Mouse (Mus musculus) kidney, adult 2 months (tissue): ENCODE data around the gene Aggf1. TPM values are rescaled to one million over a fixed set of nuclear protein-coding genes. Genes with fewer than 3 reads are reported as not detected.

Experiments used
- DNase-seq: peaks from one replicate; pipeline ENCODE4 v3.0.0; 2021
- H3K27ac ChIP-seq: fragments of 200-500 bp; 2 replicates; pipeline ENCODE4 v1.5.1; 2012; ENCODE audit warnings: low read depth, low read length, control low read depth, inconsistent platforms; ENCODE audit not compliant: insufficient read depth
- H3K27me3 ChIP-seq: fragments of 200-500 bp; replicated peaks from 2 replicates; pipeline ENCODE4 v1.6.1; 2012; ENCODE audit warnings: mild to moderate bottlenecking, moderate library complexity, low read length, inconsistent platforms; ENCODE audit not compliant: control insufficient read depth, insufficient read depth
- H3K36me3 ChIP-seq: fragments of 200-500 bp; 2 replicates; pipeline ENCODE4 v1.6.1; 2012; ENCODE audit warnings: mild to moderate bottlenecking, moderate library complexity, low read length, inconsistent platforms; ENCODE audit not compliant: control insufficient read depth, insufficient read depth
- H3K4me1 ChIP-seq: fragments of 200-500 bp; 2 replicates; pipeline ENCODE4 v1.6.1; 2011; ENCODE audit warnings: low read length; ENCODE audit not compliant: control insufficient read depth, insufficient read depth
- H3K4me3 ChIP-seq: fragments of 200-500 bp; 2 replicates; pipeline ENCODE4 v1.5.1; 2011; ENCODE audit warnings: mild to moderate bottlenecking, low read depth, low read length, control low read depth; ENCODE audit not compliant: insufficient read depth
- CTCF ChIP-seq: fragments of 200-500 bp; conservative IDR thresholded peaks from 2 replicates; pipeline ENCODE4 v1.5.1; 2011; ENCODE audit warnings: low read depth, mild to moderate bottlenecking, control low read depth, low read length, moderate library complexity, mixed read lengths; ENCODE audit not compliant: insufficient read depth, insufficient read length
- POLR2A ChIP-seq: fragments of 200-500 bp; IDR thresholded peaks from one replicate; pipeline ENCODE4 v1.6.1; 2011; ENCODE audit warnings: low read depth, low read length, control low read depth
- WGBS: fragments of 180-500 bp; shearing (Covaris S2); methylation state at CpG from one replicate; pipeline ENCODE4 v1.1.7; 2018; 5-methylcytosine and 5-hydroxymethylcytosine counted together
- polyA plus RNA-seq: library from polyadenylated mRNA; depleted of rRNA; stranded (reverse); fragments of >200 nt; gene quantifications from 2 replicates; pipeline ENCODE4 v1.2.3, GENCODE M21; 2012

The Aggf1 gene
- polyA plus RNA-seq, 1 experiment = 15.4 TPM

DNA sequence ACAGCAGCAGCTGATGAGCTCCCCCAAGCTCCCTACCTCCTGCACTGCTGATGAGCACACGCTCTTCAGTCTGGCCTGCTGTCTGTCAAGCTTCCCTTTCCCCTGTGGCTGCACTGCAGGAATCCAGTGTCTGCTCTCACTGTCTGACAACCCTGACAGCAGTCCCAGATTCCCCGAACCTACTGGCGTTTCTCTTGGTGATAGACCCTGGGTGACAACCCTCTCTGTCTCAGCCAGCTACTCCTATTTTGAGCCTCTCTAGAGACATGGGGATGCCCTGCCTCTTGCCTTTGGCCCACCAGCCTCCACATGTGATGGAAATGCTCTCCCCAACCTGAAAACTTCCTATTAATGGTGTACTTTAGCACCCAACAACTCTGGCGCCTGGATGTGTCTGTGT lies 11.7 kb downstream of the Aggf1 start:
- H3K4me1 ChIP-seq = no peaks in the 10 kb centered on the region
- H3K4me3 ChIP-seq = no peak overlapping the region
- 86% methylated on average over 4 of the region's 4 CpGs for WGBS
- no peak for DNase-seq
- H3K36me3 ChIP-seq = peaks cover 4% of the 10 kb centered on the region
- TF ChIP-seq POLR2A (no peak), CTCF (no peak)
- H3K27me3 ChIP-seq = no peaks in the 10 kb centered on the region
- no peak overlapping the region for H3K27ac ChIP-seq

DNA sequence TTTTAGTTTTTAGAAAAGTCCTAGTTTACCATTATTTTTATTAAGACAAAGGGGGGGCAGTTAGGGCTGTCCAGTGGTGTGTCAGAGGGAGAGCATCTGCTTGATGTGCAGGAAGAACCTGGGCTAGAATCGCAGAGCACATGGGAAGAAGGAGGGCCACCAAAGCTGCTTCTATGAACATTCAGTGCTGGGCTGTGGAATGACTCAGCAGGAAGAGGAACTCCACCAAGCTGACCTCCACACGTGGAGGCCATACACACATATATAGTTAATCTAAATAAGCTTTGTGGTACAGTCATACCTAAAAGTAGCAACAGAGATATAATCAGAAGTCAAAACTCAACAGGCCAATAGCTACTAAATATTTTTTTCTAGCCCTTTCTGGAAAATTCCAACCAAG lies 16.9 kb downstream of the Aggf1 start:
- Histone ChIP-seq H3K4me1 (no peaks in the 10 kb centered on the region), H3K27ac (no peak overlapping the region), H3K27me3 (no peaks in the 10 kb centered on the region), H3K36me3 (peaks cover 5% of the 10 kb centered on the region), H3K4me3 (no peak overlapping the region)
- no peak for DNase-seq
- 74% methylated on average over 2 of the region's 2 CpGs for WGBS
- TF ChIP-seq POLR2A (no peak), CTCF (no peak)

DNA sequence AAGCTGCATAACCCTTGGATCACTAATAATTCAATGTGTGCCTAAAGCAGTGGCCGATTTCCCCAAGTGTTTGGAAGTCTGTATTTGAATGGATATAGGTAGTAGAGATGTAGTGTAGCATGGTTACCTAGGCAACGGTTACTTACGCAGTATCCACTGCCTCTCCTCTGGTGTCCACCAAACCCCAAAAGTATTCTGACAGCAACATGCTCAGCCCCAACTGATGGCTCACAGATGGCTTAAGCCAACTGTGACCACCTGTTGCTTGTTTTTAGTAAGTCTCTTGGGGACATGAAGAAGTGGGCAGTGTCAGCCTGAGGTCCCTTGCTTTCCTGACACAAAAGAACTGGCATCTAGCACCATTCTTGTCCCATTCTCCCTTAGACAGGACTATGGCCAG lies 26.7 kb downstream of the Aggf1 start:
- no peaks in the 10 kb centered on the region for H3K4me1 ChIP-seq
- 93% methylated on average over 3 of the region's 3 CpGs for WGBS
- no peak overlapping the region for H3K4me3 ChIP-seq
- H3K27ac ChIP-seq = no peak overlapping the region
- H3K36me3 ChIP-seq = peaks cover 3% of the 10 kb centered on the region
- TF ChIP-seq POLR2A (no peak), CTCF (no peak)
- DNase-seq = no peak
- H3K27me3 ChIP-seq = no peaks in the 10 kb centered on the region

DNA sequence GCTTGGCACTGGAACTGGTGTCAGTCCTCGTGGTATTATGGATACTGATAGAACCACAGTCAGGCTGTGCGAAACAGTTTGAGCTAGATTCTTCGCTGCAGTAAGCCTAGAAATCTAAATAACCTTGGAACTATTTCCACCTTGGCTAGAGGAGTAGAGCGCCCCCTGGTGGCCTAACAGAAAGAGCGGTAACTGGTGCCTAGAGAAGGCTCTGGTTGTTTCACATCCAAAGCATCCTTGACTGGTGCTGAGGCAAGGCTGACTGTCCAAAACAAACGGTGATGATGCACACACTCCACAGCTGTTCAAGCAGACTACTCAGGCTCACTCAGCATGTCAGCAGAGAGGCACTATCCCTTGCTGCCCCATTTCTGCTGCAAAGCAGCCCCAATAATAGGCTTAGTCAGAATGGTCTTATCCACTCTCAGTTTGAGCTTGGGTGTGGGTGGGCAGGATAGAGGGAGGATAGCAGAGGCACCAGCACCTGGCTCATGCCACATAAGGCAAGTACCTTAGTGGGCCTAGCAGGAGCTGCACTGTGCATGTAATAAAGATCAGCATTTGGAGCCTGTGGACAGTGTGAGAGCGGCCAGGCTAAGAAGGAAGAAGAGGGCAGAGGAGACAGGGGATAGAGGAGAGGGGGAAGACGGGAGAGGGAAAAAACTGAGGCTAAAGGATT lies 28.0 kb downstream of the Aggf1 start:
- TF ChIP-seq CTCF (peak; percentile 84), POLR2A (no peak)
- Histone ChIP-seq H3K27me3 (no peaks in the 10 kb centered on the region), H3K4me3 (no peak overlapping the region), H3K4me1 (no peaks in the 10 kb centered on the region), H3K36me3 (peaks cover 3% of the 10 kb centered on the region), H3K27ac (no peak overlapping the region)
- WGBS = 26% methylated on average over 8 of the region's 8 CpGs
- peak; percentile 84 for DNase-seq

DNA sequence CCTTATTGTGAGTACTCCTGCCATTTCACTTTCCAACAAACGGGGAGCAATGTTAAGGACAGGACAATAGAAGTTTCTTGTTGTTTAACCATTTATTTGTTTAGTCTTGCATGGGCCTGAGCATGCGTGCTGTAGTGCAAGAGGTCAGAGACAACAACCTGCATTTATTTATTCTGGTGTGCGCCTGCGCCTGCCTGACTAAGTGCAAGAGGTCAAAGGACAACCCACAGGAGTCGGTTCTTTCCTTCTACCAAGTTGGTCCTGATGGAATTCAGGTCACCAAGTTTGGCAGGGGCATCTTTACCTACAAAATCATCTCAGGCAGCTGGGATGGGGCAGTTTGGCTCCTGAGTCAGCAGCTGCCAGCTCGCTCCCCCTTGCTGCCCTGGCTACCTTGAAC lies 29.3 kb downstream of the Aggf1 start:
- Histone ChIP-seq H3K36me3 (no peaks in the 10 kb centered on the region), H3K4me1 (peaks cover 3% of the 10 kb centered on the region; the same call in 1 of the 2 replicates), H3K4me3 (no peak overlapping the region), H3K27me3 (no peaks in the 10 kb centered on the region), H3K27ac (no peak overlapping the region)
- DNase-seq = peak; percentile 71
- TF ChIP-seq CTCF (no peak), POLR2A (no peak)
- WGBS = 62% methylated on average over 6 of the region's 6 CpGs

DNA sequence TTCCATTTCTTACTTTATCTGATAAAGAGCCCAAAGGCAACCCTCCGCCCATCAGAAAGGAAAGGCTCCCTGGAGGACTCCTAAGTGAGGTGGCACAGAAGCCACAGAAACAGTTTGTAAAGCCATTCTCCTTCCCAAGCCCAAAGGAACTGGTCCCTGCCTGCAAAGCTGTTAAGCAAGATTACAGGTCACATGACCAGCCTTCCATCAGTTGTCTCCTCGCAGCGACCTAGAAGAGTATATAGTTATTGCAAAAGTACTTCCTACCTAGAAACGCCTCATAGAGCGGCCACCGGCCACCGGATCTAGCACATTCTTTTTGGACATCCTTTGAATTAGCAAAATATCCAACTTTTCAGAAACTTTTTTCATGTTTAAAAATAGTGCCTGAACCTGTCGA lies 31.7 kb downstream of the Aggf1 start:
- no peak overlapping the region for H3K27ac ChIP-seq
- WGBS = 78% methylated on average over 8 of the region's 8 CpGs

DNA sequence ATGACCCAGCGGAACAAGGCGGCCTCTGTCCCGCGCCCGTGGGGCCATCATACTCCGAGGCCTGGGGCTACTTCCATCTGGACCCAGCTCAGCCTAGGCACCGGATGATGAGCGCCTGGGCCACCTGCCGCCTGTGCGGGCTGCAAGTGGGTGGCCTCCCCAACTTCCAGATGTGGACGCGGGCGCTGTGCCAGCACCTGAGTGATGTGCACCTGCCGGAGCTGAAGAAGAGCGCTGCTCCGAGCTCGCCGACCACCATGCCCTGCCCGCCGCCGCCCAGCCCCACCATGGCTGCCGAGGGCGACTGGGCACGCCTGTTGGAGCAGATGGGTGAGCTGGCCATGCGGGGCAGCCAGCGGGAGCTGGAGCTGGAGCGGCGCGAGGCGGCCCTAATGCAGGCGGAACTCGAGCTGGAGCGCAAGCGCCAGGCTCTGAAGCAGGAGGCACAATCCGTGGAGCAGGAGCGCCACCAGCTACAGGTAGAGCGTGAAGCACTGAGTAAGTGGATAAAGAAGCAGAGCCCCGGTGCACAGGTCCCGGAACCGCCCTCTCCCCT lies 39.0 kb downstream of the Aggf1 start:
- Histone ChIP-seq H3K36me3 (peaks cover 3% of the 10 kb centered on the region), H3K4me3 (no peak overlapping the region), H3K27ac (no peak overlapping the region), H3K27me3 (no peaks in the 10 kb centered on the region), H3K4me1 (peaks cover 2% of the 10 kb centered on the region; the same call in 1 of the 2 replicates)
- TF ChIP-seq POLR2A = no peak
- TF ChIP-seq CTCF = no peak
- DNase-seq = no peak
- 84% methylated on average over 40 of the region's 40 CpGs for whole genome bisulfite sequencing

More for the DNA sequence above, 31.7 kb downstream of the Aggf1 start:
- peaks cover 3% of the 10 kb centered on the region; the same call in 1 of the 2 replicates for H3K4me1 ChIP-seq
- no peak for TF ChIP-seq CTCF
- TF ChIP-seq POLR2A = no peak
- no peak overlapping the region for H3K4me3 ChIP-seq
- peaks cover 3% of the 10 kb centered on the region; the same call in 1 of the 2 replicates for H3K36me3 ChIP-seq
- no peaks in the 10 kb centered on the region for H3K27me3 ChIP-seq
- DNase-seq = no peak
